Mouse (Mus musculus): ENCODE data around the gene Tet3.
A peak's percentile ranks its signal among the peaks of the same experiment; 100 is the strongest.

Tet3 gene

DNA sequence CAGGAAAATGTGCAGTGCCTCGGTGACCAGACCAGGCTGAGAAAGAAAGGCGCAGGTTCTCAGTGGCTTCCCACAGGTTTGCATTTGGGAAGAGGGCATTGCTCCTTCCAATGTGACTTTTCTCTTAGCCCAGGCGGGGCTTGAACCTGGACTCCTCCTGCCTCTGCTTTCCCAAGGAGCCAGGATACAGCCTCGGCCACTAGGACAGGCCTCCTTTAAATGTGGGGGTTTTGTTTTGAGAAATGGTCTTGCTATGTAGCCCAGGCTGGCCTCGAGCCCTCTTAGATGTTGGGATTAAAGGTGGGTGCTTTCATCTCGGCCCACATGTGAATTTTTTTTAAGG lies 132.5 kb downstream of the Tet3 start:
- no peak for DNase-seq (ENCODE audit: low read depth, low spot score)

DNA sequence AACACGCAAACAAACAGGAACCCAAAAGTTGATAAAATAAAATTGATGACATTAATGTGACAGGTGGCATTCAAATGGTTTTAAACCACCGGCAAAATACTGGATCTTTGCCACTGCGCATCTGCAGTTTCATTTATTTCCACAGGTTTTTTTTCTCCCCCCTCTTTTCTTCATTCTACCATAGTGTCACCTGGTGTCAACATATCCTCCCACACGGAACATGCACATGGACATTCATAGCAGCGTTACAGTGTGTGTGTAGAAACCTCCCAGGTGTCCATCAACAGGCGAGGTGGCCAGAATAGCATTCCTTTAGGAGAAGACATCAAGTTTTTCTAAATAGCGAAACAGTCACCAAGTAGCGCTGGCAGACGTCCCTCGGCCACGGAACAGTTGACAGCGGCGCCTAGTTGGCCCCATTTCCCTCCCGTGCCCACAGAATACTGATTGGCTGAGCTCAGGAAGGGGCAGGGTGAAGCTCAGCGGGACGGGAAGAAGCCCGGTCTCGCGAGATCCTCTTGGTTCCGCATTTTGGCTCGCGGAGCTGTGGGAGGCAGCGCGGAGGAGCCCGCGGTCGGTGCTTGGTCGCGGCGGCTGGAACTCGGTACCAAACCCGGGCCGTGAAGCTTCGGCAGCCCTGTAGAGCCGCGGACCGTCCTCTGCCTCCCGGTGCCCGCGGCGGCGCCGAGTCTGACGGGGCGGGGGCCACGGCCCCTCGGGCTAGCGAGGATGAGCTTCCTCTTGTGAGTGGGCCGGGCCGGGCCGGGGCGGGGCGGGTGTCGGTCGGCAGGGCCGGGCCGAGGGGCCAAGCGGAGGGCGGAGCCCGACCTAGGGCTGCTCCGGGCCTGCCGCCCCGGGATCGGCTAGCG lies 133.1 kb downstream of the Tet3 start, which contains the start of the genes Mthfd2 and Mob1a:
Mthfd2 (minus strand) TSS at position 384 of the 869 bp plus-strand sequence.
Mob1a (plus strand) TSS at position 492 of the 869 bp plus-strand sequence.
- peak; percentile 82 for DNase-seq (ENCODE audit: low read depth, low spot score)

DNA sequence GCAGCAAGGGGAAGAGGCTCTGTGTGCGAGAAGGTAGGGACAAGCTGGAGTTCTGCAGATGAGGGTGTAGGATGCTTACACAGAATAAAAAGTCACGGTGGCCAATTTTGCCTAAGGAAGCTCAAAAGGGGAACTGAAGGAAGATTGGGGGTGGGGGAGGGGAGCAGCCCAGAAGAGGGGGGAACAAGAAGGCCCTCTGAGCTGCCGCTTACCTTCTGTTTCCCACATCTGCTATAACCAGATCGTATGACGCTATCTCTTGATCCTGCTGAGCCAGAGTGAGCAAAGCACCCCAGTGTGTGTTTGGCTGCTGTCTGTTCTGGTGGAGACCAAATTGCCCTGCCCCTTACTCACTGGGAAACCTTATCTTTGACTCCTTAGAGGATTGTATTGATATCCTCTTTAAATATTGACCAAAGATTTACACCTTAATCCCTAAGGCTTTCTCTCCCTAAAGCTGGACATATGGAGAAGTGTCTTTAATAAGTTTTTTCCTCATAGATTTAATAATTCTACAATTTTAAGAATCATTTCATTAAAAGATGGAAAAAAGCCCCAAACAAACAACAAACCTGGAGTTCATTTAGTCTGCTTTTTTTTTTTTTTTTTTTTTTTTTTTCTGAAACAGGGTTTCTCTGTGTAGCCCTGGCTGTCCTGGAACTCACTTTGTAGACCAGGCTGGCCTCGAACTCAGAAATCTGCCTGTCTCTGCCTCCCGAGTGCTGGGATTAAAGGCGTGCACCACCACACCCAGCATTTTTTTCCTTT lies 135.0 kb downstream of the Tet3 start:
- no peak for DNase-seq (ENCODE audit: low read depth, low spot score)

DNA sequence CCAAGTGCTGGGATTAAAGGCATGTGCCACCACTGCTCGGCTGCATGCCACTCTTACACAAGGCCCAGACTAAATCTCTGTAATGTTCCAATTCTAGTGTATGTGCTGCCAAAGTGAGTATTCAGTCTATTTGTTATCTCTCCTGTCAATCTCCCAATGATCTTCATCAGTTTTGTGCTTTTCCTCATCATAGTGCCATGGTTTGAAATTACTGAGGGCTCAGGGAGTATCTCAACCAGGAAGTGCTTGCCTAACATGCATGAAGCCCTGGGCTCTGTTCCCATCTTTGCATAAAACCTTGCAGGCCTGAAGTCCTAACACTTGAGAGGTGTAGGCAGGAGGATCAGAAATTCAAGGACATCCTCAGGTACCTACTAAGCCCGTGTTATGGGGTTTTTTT lies 136.1 kb downstream of the Tet3 start:
- no peak for DNase-seq (ENCODE audit: low read depth, low spot score)

DNA sequence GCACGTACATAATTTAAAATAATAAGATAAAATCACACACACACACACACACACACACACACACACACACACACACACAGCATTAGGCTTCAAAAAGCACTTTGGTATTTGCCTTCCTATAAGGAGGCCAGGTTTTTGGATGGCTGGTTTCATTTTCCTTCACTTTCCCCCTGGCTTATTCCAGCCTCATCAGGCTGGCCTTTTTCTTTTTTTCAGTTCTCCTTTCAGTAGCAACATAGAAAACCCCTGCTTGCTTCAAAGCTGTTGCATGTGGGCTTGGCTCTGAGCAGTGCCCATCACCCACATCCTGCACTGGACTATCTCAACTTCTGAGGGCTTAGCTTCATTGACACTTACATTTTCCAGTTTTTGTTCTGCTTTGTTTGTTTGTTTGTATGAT lies 137.0 kb downstream of the Tet3 start:
- no peak for DNase-seq (ENCODE audit: low read depth, low spot score)

DNA sequence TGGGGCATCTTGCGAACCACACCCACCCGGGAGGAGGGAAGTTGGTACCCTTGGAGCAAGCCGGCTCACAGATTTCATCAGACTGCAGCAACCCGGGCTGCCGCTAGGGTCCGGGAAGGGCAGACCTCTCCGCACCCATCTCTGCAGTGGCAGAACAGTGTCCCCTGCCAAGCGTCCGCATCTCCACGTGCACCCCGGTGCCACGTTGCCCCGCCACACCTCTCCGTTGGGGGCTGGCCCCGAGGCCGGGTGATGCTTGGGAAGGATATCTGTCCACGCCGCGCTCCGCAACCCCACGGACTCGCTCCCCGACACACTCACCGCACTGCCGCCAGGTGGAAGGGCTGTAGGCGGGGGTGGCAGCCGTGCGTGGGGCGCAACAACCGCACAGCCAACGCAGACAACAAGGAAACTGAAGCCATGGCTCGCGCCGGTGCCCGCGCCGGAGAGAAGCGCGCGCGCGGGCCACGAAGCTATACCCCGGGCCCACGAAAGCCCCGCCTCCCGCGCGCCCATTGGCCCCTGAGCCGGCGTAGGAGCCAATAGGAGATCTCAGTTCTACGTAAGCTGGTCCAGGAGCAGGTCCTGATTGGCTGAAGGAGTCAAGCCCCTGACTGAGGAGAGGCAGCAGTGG lies 141.7 kb downstream of the Tet3 start:
- peak; percentile 83 for DNase-seq (ENCODE audit: low read depth, low spot score)

DNA sequence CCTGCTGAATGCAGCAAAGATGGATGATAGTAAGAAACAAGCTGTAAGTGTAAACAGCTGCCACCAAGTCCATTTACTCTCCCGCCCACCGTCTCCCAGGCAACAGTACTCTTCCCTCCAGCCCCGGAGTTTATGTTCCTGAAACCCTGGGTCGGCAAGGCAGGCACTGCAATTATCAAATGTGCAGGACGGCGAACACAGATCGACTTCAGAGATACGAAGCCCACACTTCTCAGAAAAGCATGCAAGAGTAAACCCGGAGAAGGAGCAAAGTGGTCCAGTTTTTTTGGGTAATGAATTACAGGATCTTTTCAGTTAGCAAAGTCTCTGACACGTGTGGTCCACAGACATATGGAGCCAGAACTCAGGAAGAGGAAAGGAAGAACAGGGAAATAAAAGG lies 142.9 kb downstream of the Tet3 start:
- DNase-seq (ENCODE audit: low read depth, low spot score) = no peak

DNA sequence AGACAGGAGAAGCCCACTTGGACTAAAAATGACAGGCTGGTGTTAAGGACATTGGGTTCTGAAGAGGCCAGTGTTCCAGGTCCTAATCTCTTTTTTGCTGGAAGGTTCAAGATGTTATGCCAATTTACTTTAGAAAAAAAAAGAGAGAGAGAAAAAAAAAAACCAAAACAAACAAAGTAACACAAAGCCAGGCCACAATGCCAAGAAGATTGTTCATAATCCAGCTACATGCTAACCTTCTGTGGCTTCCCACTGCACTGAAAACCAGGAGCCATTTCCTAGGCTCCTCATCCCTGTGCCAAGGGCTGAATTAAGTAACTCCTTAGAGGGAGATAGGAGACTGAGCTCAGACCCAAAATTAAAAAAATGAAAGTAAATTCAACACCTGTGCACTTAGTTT lies 143.6 kb downstream of the Tet3 start:
- DNase-seq (ENCODE audit: low read depth, low spot score) = no peak

DNA sequence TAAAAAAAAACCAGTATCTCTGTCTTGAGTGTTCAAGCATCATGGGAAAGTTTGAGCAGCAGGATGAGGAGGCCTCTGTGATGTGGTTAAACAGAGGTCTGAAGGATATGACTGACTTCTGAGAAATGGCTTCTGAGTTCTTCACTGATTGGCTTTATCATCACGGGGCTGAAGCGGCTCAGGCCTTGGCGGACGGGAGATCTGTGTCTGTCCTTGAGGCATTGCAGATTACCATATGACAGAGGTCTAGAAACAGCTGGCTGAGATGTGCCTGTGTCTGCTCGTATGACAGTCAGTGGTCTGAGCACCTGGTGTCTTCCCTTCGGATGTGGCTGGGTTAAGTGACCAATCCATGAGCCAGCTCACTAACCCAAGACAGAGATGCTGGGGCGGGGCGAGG lies 146.4 kb downstream of the Tet3 start:
- no peak for DNase-seq (ENCODE audit: low read depth, low spot score)
